Mouse (Mus musculus): ENCODE results near the gene Rimkla.

DNA sequence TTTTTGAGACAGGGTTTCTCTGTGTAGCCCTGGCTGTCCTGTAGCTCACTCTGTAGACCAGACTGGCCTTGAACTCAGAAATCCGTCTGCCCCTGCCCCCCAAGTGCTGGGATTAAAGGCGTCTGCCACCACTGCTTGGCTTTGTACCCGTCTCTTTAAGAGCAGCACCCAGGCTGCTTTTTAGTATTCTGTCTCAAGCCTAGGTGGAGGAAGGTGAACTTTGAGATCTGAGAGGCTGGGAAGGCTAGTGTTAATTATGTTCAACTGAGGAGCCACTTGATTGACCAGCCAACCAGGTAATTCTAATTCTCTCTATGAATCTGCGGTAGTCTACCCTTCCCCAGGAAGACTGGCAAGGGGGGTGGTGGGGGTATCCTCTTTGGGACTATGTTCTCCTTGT lies 45.0 kb upstream of the Rimkla start:
- TF ChIP-seq CTCF (IDR thresholded peaks at IDR 0.05; ENCODE audit: insufficient read depth, low read depth, low read length) (no peak), POLR2A (IDR thresholded peaks at IDR 0.05; ENCODE audit: insufficient read depth, low read depth, low read length) (no peak)
